Mouse (Mus musculus) MEL (cell line): ENCODE results near the gene Hemk1. TPM values are rescaled to one million over a fixed set of nuclear protein-coding genes. Genes with fewer than 3 reads are reported as not detected.

ENCODE experiments used
- DNase-seq: peaks from one replicate; pipeline ENCODE4 v3.0.0; 2011; ENCODE audit warnings: low read depth, low spot score
- H3K27ac ChIP-seq: 2 replicates; pipeline ENCODE4 v1.5.1; 2012; ENCODE audit warnings: low read depth, mild to moderate bottlenecking, control low read depth, low read length, moderate library complexity; ENCODE audit not compliant: control insufficient read depth
- H3K27me3 ChIP-seq, 2 experiments: fragments of 150-350 bp in 1 of 2; sonication (generic) in 1 of 2; 2 replicates each; pipeline ENCODE4 v1.6.1; 2012; ENCODE audit warnings: low read length in 2 of 2, mild to moderate bottlenecking in 2 of 2, improper control_type of control experiment in 1 of 2, moderate library complexity in 1 of 2; ENCODE audit not compliant: insufficient read depth in 2 of 2, control insufficient read depth in 1 of 2
- H3K36me3 ChIP-seq, 2 experiments: 2 replicates each; pipeline ENCODE4 v1.6.1; 2012 to 2014; ENCODE audit warnings: low read length in 2 of 2, improper control_type of control experiment in 1 of 2, inconsistent platforms in 1 of 2, mild to moderate bottlenecking in 1 of 2; ENCODE audit not compliant: insufficient read depth in 2 of 2, control insufficient read depth in 1 of 2
- H3K4me1 ChIP-seq, 2 experiments: fragments of 150-350 bp in 1 of 2; sonication (generic) in 1 of 2; 2 replicates each; pipeline ENCODE4 v1.6.1; 2012; ENCODE audit warnings: low read length in 2 of 2, improper control_type of control experiment in 1 of 2, mild to moderate bottlenecking in 1 of 2; ENCODE audit not compliant: insufficient read depth in 2 of 2, control insufficient read depth in 1 of 2
- H3K4me3 ChIP-seq, 2 experiments: fragments of 150-350 bp in 1 of 2; sonication (generic) in 1 of 2; 2 replicates each; pipeline ENCODE4 v1.5.1; 2012; ENCODE audit warnings: low read depth in 2 of 2, low read length in 2 of 2, mild to moderate bottlenecking in 2 of 2, moderate library complexity in 2 of 2, control low read depth in 1 of 2, improper control_type of control experiment in 1 of 2; ENCODE audit not compliant: control insufficient read depth in 1 of 2, insufficient read depth in 1 of 2
- H3K79me2 ChIP-seq: 2 replicates; pipeline ENCODE4 v1.6.1; 2012; ENCODE audit warnings: mild to moderate bottlenecking, low read length, moderate library complexity; ENCODE audit not compliant: control insufficient read depth, poor library complexity, insufficient read depth
- H3K9ac ChIP-seq: 2 replicates; pipeline ENCODE4 v1.6.1; 2012; ENCODE audit warnings: low read depth, mild to moderate bottlenecking, control low read depth, low read length, moderate library complexity; ENCODE audit not compliant: control insufficient read depth, poor library complexity, severe bottlenecking
- H3K9me3 ChIP-seq: fragments of 150-350 bp; sonication (generic); replicated peaks from 2 replicates; pipeline ENCODE4 v1.6.1; 2012; ENCODE audit warnings: mild to moderate bottlenecking, low read length, improper control_type of control experiment, moderate library complexity; ENCODE audit not compliant: insufficient read depth
- CHD2 ChIP-seq: IDR thresholded peaks from 2 replicates; pipeline ENCODE4 v1.6.1; 2011; ENCODE audit warnings: low read length, improper control_type of control experiment
- CTCF ChIP-seq, 3 experiments: IDR thresholded peaks in 2 of 3; conservative IDR thresholded peaks in 1 of 3; 2 replicates each; pipeline ENCODE4 v1.5.1; 2011 to 2012; ENCODE audit warnings: low read length in 3 of 3, low read depth in 2 of 3, mild to moderate bottlenecking in 2 of 3, improper control_type of control experiment in 1 of 3, inconsistent platforms in 1 of 3, mixed read lengths in 1 of 3, moderate library complexity in 1 of 3; ENCODE audit not compliant: control insufficient read depth in 1 of 3, insufficient read depth in 1 of 3, poor library complexity in 1 of 3, severe bottlenecking in 1 of 3
- E2F4 ChIP-seq: IDR thresholded peaks from 2 replicates; pipeline ENCODE4 v1.6.1; 2011; ENCODE audit warnings: low read depth, low read length, improper control_type of control experiment, borderline replicate concordance
- EP300 ChIP-seq, 2 experiments: IDR thresholded peaks; 2 replicates each; pipeline ENCODE4 v1.6.1; 2011; ENCODE audit warnings: improper control_type of control experiment in 2 of 2, low read length in 2 of 2, low read depth in 1 of 2, mild to moderate bottlenecking in 1 of 2
- GATA1 ChIP-seq: IDR thresholded peaks from 2 replicates; pipeline ENCODE4 v1.6.1; 2011; ENCODE audit warnings: low read depth, low read length, improper control_type of control experiment
- HCFC1 ChIP-seq: IDR thresholded peaks from 2 replicates; pipeline ENCODE4 v1.6.1; 2012; ENCODE audit warnings: low read depth, mild to moderate bottlenecking, inconsistent platforms, low read length, improper control_type of control experiment, moderate library complexity
- MAX ChIP-seq: IDR thresholded peaks from 2 replicates; pipeline ENCODE4 v1.6.1; 2011; ENCODE audit warnings: low read length, improper control_type of control experiment
- MAZ ChIP-seq: IDR thresholded peaks from 2 replicates; pipeline ENCODE4 v1.6.1; 2012; ENCODE audit warnings: low read depth, mild to moderate bottlenecking, inconsistent platforms, low read length, improper control_type of control experiment
- MXI1 ChIP-seq: IDR thresholded peaks from 2 replicates; pipeline ENCODE4 v1.6.1; 2011; ENCODE audit warnings: mild to moderate bottlenecking, low read depth, low read length, improper control_type of control experiment
- MYB ChIP-seq: IDR thresholded peaks from 2 replicates; pipeline ENCODE4 v1.6.1; 2011; ENCODE audit warnings: mild to moderate bottlenecking, low read depth, low read length, improper control_type of control experiment
- MYC ChIP-seq: IDR thresholded peaks from 2 replicates; pipeline ENCODE4 v1.6.1; 2011; ENCODE audit warnings: low read depth, mild to moderate bottlenecking, low read length, improper control_type of control experiment, moderate library complexity
- NELFE ChIP-seq: IDR thresholded peaks from 2 replicates; pipeline ENCODE4 v1.6.1; 2011; ENCODE audit warnings: low read depth, low read length, improper control_type of control experiment
- NRF1 ChIP-seq: IDR thresholded peaks from 2 replicates; pipeline ENCODE4 v1.6.1; 2014; ENCODE audit warnings: low read depth, mild to moderate bottlenecking, inconsistent platforms, low read length, improper control_type of control experiment, moderate library complexity; ENCODE audit not compliant: poor library complexity, insufficient read depth, severe bottlenecking
- POLR2AphosphoS5 ChIP-seq: IDR thresholded peaks from 2 replicates; pipeline ENCODE4 v1.6.1; 2012; ENCODE audit warnings: low read depth, borderline replicate concordance, mild to moderate bottlenecking, inconsistent platforms, low read length, moderate library complexity, mixed read lengths
- RAD21 ChIP-seq: IDR thresholded peaks from 2 replicates; pipeline ENCODE4 v1.6.1; 2011; ENCODE audit warnings: mild to moderate bottlenecking, low read depth, low read length, improper control_type of control experiment
- SIN3A ChIP-seq: IDR thresholded peaks from 2 replicates; pipeline ENCODE4 v1.6.1; 2012; ENCODE audit warnings: low read length, improper control_type of control experiment, inconsistent platforms
- TAL1 ChIP-seq: IDR thresholded peaks from 2 replicates; pipeline ENCODE4 v1.6.1; 2012; ENCODE audit warnings: mild to moderate bottlenecking, inconsistent platforms, low read length, moderate library complexity, mixed read lengths
- TCF12 ChIP-seq: IDR thresholded peaks from 2 replicates; pipeline ENCODE4 v1.6.1; 2014; ENCODE audit warnings: low read depth, mild to moderate bottlenecking, inconsistent platforms, low read length, improper control_type of control experiment, moderate library complexity
- UBTF ChIP-seq: IDR thresholded peaks from 2 replicates; pipeline ENCODE4 v1.6.1; 2012; ENCODE audit warnings: low read depth, mild to moderate bottlenecking, inconsistent platforms, low read length, improper control_type of control experiment, moderate library complexity, borderline replicate concordance; ENCODE audit not compliant: insufficient read depth
- USF1 ChIP-seq: IDR thresholded peaks from 2 replicates; pipeline ENCODE4 v1.6.1; 2014; ENCODE audit warnings: low read depth, mild to moderate bottlenecking, inconsistent platforms, low read length, improper control_type of control experiment, moderate library complexity
- USF2 ChIP-seq, 2 experiments: IDR thresholded peaks; 2 replicates each; pipeline ENCODE4 v1.6.1; 2011 to 2012; ENCODE audit warnings: improper control_type of control experiment in 2 of 2, low read length in 2 of 2, borderline replicate concordance in 1 of 2, inconsistent platforms in 1 of 2, low read depth in 1 of 2, mild to moderate bottlenecking in 1 of 2; ENCODE audit not compliant: insufficient read depth in 1 of 2
- ZKSCAN1 ChIP-seq: IDR thresholded peaks from 2 replicates; pipeline ENCODE4 v1.6.1; 2012; ENCODE audit warnings: low read depth, mild to moderate bottlenecking, inconsistent platforms, low read length, improper control_type of control experiment, moderate library complexity
- ZMIZ1 ChIP-seq: IDR thresholded peaks from 2 replicates; pipeline ENCODE4 v1.6.1; 2012; ENCODE audit warnings: low read depth, mild to moderate bottlenecking, inconsistent platforms, low read length, improper control_type of control experiment, moderate library complexity
- polyA plus RNA-seq, 2 experiments: library from polyadenylated mRNA; stranded (reverse) in 1 of 2; unstranded in 1 of 2; fragments of >175 nt in 1 of 2; fragments of >200 nt in 1 of 2; gene quantifications; 2 replicates each; pipeline versions ENCODE4 v1.2.1 to v1.2.4; 2012; ENCODE audit warnings: low replicate concordance in 2 of 2, low read depth in 1 of 2; ENCODE audit not compliant: insufficient read length in 2 of 2, insufficient read depth in 1 of 2, missing spikeins in 1 of 2
- total RNA-seq: library from RNA; depleted of rRNA; stranded (reverse); fragments of 300-350 nt; gene quantifications from 2 replicates; pipeline ENCODE4 v1.2.3, GENCODE M21; 2012

The Hemk1 gene
- total and polyA plus RNA-seq, 3 experiments = 7.5 to 11.8 TPM; not detected in 1

DNA sequence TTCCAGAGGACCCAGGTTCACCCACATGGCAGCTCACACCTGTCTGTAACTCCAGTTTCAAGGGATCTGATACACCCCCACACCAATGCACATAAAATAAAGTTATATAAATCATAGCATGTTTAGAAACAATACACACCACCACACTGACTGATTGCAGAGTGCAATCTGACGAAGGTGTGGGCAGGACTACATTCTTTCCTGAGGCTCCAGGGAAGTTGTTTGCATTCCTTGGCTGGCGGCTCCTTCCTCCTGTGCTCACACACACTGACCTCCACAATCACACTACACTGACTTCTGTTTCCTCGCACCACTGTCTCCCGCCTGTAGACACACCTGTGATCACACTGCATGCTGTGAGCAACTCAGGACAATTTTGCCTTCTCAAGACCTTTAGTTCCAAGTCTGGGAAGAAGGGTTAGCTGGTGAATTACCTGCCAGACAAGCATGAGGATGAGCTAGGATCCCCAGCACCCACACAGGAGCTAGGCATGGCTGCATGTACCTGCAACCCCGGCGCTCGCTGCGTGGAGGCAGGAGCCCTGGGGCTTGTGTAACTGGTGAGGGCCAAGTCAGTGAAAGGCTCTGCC is 15.6 kb downstream of the Hemk1 start:
- H3K4me1 ChIP-seq = peaks cover 7 to 8% of the 10 kb centered on the region in 2 experiments

DNA sequence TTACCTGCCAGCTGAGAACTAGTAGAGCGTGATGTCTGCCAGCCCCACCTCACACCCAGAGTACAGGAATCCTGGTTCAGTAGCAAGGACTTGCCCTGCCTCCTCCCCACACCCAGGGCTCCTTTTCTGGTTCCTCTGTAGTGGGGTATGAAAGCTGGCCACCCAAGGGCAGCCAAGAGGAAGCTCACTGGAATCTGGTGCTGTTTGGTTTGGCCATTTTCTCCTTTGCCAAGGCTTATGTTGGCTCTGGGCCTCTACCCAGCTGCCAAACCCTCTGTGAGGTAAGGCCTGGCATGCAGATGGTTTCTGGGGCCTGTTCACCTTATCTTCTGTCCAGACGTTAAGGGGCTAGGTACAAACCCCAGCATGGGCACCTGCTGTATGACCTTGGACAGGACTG is 22.4 kb downstream of the Hemk1 start:
- Histone ChIP-seq H3K27me3 (no peaks in the 10 kb centered on the region), H3K9me3 (no peaks in the 10 kb centered on the region), H3K27ac (no peak overlapping the region), H3K4me3 (no peak overlapping the region), H3K4me1 (peaks cover 15 to 20% of the 10 kb centered on the region in 2 experiments), H3K36me3 (peaks cover 0 to 19% of the 10 kb centered on the region in 2 experiments; a peak in 2 of 4 replicates), H3K79me2 (no peaks in the 10 kb centered on the region), H3K9ac (no peak overlapping the region)
- TF ChIP-seq TCF12 (no peak), MYC (no peak), CTCF (IDR thresholded peaks at IDR 0.05 in 2 of 3, conservative IDR thresholded peaks at IDR 0.05 in 1 of 3; ENCODE audit: control insufficient read depth in 1 of 3, insufficient read depth in 1 of 3, low read depth in 2 of 3, low read length in 3 of 3, poor library complexity in 1 of 3, severe bottlenecking in 1 of 3) (no peak), MXI1 (no peak), POLR2AphosphoS5 (no peak)
- no peak for DNase-seq

More for the DNA sequence above, 15.6 kb downstream of the Hemk1 start:
- Histone ChIP-seq H3K9ac (no peak overlapping the region), H3K27me3 (no peaks in the 10 kb centered on the region), H3K4me3 (no peak overlapping the region), H3K9me3 (no peaks in the 10 kb centered on the region), H3K79me2 (no peaks in the 10 kb centered on the region), H3K27ac (no peak overlapping the region), H3K36me3 (peaks cover 0 to 4% of the 10 kb centered on the region in 2 experiments; a peak in 2 of 4 replicates)
- TF ChIP-seq EP300 (IDR thresholded peaks at IDR 0.05; ENCODE audit: low read depth in 1 of 2, low read length in 2 of 2) (no peak), MYC (no peak), RAD21 (no peak), MAZ (no peak), SIN3A (no peak), CTCF (IDR thresholded peaks at IDR 0.05 in 2 of 3, conservative IDR thresholded peaks at IDR 0.05 in 1 of 3; ENCODE audit: control insufficient read depth in 1 of 3, insufficient read depth in 1 of 3, low read depth in 2 of 3, low read length in 3 of 3, poor library complexity in 1 of 3, severe bottlenecking in 1 of 3) (no peak), ZMIZ1 (no peak), NRF1 (no peak), HCFC1 (no peak)
- DNase-seq = no peak

DNA sequence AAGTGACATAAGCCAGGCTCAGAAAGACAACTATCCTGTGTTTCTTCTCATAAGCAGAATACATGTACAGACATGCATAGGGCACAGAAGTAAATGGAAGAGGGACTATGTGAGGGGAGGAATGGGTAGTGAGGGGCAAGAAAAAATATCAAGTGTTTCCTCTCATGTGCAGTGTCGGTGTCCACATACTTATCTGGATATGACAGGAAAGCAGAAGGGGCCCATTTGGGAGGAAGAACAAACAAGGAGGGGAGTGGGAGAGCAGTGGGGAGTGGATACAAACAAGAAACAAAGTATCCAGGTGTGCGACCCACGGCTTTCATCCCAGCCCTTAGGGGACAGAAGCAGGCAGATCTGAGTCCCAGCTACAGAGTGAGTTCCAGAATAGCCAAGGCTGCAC is 24.2 kb downstream of the Hemk1 start:
- H3K9me3 ChIP-seq = no peaks in the 10 kb centered on the region
- peaks cover 0 to 19% of the 10 kb centered on the region in 2 experiments; a peak in 2 of 4 replicates for H3K36me3 ChIP-seq
- DNase-seq = peak; percentile 49
- H3K4me1 ChIP-seq = peaks cover 15 to 22% of the 10 kb centered on the region in 2 experiments
- no peaks in the 10 kb centered on the region for H3K27me3 ChIP-seq
- H3K79me2 ChIP-seq = no peaks in the 10 kb centered on the region
- peak overlapping the region; percentile 47 for H3K9ac ChIP-seq
- peak overlapping the region in 1 of 2 experiments; percentile 35; a peak in 2 of 4 replicates for H3K4me3 ChIP-seq
- peak overlapping the region; percentile 85 for H3K27ac ChIP-seq
- TF ChIP-seq CTCF (IDR thresholded peaks at IDR 0.05 in 2 of 3, conservative IDR thresholded peaks at IDR 0.05 in 1 of 3; ENCODE audit: control insufficient read depth in 1 of 3, insufficient read depth in 1 of 3, low read depth in 2 of 3, low read length in 3 of 3, poor library complexity in 1 of 3, severe bottlenecking in 1 of 3) = no peak
- TF ChIP-seq ZKSCAN1 = no peak
- no peak for TF ChIP-seq USF1
- TF ChIP-seq MYB = no peak
- TF ChIP-seq NELFE = peak; percentile 34; the same call in 1 of the 2 replicates
- no peak for TF ChIP-seq POLR2AphosphoS5
- TF ChIP-seq NRF1 = no peak
- no peak for TF ChIP-seq E2F4
- peak; percentile 50 for TF ChIP-seq TAL1
- TF ChIP-seq MAX = no peak
- no peak for TF ChIP-seq CHD2
- TF ChIP-seq USF2 (IDR thresholded peaks at IDR 0.05; ENCODE audit: borderline replicate concordance in 1 of 2, insufficient read depth in 1 of 2, low read depth in 1 of 2, low read length in 2 of 2) = no peak
- TF ChIP-seq UBTF = no peak
- TF ChIP-seq MAZ = peak; percentile 65; the same call in 1 of the 2 replicates
- TF ChIP-seq EP300 (IDR thresholded peaks at IDR 0.05; ENCODE audit: low read depth in 1 of 2, low read length in 2 of 2) = peak; percentile 45 to 50; a peak in 2 of 4 replicates
- peak; percentile 63 for TF ChIP-seq SIN3A
- peak; percentile 46; the same call in 1 of the 2 replicates for TF ChIP-seq GATA1
